Mouse (Mus musculus): ENCODE measurements around the gene Creb3l4. TPM values are rescaled to one million over a fixed set of nuclear protein-coding genes. Genes with fewer than 3 reads are reported as not detected.

The Creb3l4 gene
- polyA plus RNA-seq, 1 experiment from 2014 or later, result 2.2 TPM

DNA sequence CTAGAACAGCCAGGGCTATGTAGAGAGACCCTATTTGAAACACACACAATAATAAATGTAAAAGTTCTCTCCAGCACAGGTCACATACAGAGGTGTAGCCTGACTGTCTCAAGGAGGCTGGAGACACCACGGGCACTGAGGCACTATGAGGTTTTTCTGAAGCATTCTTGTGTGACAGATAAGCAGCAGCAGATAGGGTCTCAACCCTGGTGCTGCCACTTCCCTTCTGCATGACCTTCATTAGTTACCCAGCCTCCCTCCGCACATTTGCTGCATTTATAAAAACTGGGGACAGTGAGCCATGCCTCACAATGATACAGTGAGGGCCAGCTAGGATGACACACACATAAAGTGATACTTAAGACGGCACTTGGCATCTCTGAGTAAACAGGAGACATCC, 20.4 kb downstream of the Creb3l4 start:
- H3K4me2 ChIP-seq (ENCODE audit: low read depth, low read length), result no peak overlapping the region
- no peak overlapping the region for H3K27ac ChIP-seq (ENCODE audit: low read length)
- H3K27me3 ChIP-seq (ENCODE audit: control insufficient read depth, insufficient read depth, low read length), result no peaks in the 10 kb centered on the region
- WGBS, result 51% methylated on average over 3 of the region's 3 CpGs
- H3K36me3 ChIP-seq (ENCODE audit: control insufficient read depth, insufficient read depth), result peaks cover 14% of the 10 kb centered on the region
- no peak overlapping the region for H3K9ac ChIP-seq (ENCODE audit: low read length)
- H3K9me3 ChIP-seq (replicated peaks; ENCODE audit: control insufficient read depth, low read length), result no peaks in the 10 kb centered on the region
- H3K4me3 ChIP-seq (ENCODE audit: low read length), result no peak overlapping the region
- H3K4me1 ChIP-seq (ENCODE audit: control insufficient read depth, insufficient read depth, low read length), result peaks cover 5% of the 10 kb centered on the region; the same call in 1 of the 2 replicates
- ATAC-seq (replicated peaks; ENCODE audit: extremely low read depth, insufficient read depth, low FRiP score), result no peak

DNA sequence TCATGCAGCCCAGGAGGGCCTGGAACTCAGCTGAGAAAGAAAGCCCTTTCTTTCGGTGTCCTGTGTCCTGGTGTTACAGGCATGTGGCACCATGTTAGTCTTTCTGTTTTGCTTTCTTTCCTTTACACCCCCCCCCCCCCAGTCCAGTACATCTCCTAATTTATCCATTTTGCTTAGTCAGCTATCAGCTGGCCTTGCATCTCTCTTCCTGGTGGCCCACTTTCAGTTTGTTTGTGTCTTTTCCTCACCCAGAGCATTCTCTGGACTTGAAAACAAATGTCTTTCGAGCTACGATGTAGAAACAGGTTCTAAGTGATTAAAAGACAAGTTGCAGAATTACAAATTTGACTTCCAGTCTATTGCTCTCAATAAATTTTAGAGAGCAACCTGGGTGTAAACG, 20.9 kb downstream of the Creb3l4 start:
- no peak overlapping the region for H3K4me2 ChIP-seq (ENCODE audit: low read depth, low read length)
- no peak overlapping the region for H3K4me3 ChIP-seq (ENCODE audit: low read length)
- no peak for ATAC-seq (replicated peaks; ENCODE audit: extremely low read depth, insufficient read depth, low FRiP score)
- H3K4me1 ChIP-seq (ENCODE audit: control insufficient read depth, insufficient read depth, low read length), result peaks cover 5% of the 10 kb centered on the region; the same call in 1 of the 2 replicates
- no peaks in the 10 kb centered on the region for H3K9me3 ChIP-seq (replicated peaks; ENCODE audit: control insufficient read depth, low read length)
- no peak overlapping the region for H3K27ac ChIP-seq (ENCODE audit: low read length)
- no peaks in the 10 kb centered on the region for H3K27me3 ChIP-seq (ENCODE audit: control insufficient read depth, insufficient read depth, low read length)
- no peak overlapping the region for H3K9ac ChIP-seq (ENCODE audit: low read length)
- WGBS, result 84% methylated on average over 4 of the region's 4 CpGs
- peaks cover 14% of the 10 kb centered on the region for H3K36me3 ChIP-seq (ENCODE audit: control insufficient read depth, insufficient read depth)

DNA sequence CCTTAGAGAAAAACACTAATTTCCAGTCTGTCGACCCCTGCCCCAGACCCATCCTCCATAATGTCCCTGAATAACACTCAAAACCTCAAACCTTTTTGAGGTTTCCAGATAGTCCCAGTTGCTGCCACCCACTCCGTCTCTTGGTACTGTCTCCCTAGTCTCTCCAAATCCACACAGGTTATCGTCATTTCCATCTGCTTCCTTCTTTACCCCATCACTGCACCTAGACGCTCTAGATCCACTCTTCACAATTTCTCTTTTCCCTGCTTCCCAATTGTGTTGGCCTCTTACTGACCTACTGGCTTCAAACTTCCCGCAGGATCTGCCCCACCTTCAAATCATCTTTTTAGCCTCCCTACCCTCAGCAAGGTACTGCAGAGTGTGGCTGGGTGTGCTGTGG, 22.2 kb downstream of the Creb3l4 start:
- no peaks in the 10 kb centered on the region for H3K9me3 ChIP-seq (replicated peaks; ENCODE audit: control insufficient read depth, low read length)
- H3K36me3 ChIP-seq (ENCODE audit: control insufficient read depth, insufficient read depth), result peaks cover 14% of the 10 kb centered on the region
- WGBS, result 15% methylated on average over 5 of the region's 5 CpGs
- peak overlapping the region; percentile 78 for H3K4me2 ChIP-seq (ENCODE audit: low read depth, low read length)
- H3K27ac ChIP-seq (ENCODE audit: low read length), result no peak overlapping the region; the same call in 1 of the 2 replicates
- H3K27me3 ChIP-seq (ENCODE audit: control insufficient read depth, insufficient read depth, low read length), result no peaks in the 10 kb centered on the region
- H3K9ac ChIP-seq (ENCODE audit: low read length), result peak overlapping the region; percentile 80
- H3K4me3 ChIP-seq (ENCODE audit: low read length), result peak overlapping the region; percentile 64
- peaks cover 5% of the 10 kb centered on the region; the same call in 1 of the 2 replicates for H3K4me1 ChIP-seq (ENCODE audit: control insufficient read depth, insufficient read depth, low read length)
- ATAC-seq (replicated peaks; ENCODE audit: extremely low read depth, insufficient read depth, low FRiP score), result no peak

DNA sequence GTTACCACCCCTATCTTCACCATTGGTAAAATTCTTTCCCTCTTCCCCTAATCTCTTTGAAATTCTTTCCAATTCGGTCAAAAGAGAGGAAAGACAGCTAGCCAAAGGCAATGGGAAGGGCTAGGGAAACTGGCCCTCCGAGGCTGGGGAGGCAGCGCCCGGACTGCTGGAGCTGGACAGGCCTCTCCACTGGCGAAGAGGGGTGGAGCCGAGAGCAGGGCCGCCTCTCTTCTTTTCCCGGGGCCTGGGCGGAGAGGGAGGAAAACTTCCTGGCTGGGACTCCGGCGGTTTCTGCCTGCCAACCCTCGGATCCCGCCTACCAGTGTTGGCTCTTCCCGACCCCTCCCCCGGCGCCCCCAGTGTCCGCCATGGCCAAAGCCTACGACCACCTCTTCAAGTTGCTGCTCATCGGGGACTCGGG, 22.8 kb downstream of the Creb3l4 start:
- peaks cover 5% of the 10 kb centered on the region; the same call in 1 of the 2 replicates for H3K4me1 ChIP-seq (ENCODE audit: control insufficient read depth, insufficient read depth, low read length)
- no peaks in the 10 kb centered on the region for H3K27me3 ChIP-seq (ENCODE audit: control insufficient read depth, insufficient read depth, low read length)
- H3K4me3 ChIP-seq (ENCODE audit: low read length), result peak overlapping the region; percentile 64
- peak; percentile 86 for ATAC-seq (replicated peaks; ENCODE audit: extremely low read depth, insufficient read depth, low FRiP score)
- H3K9ac ChIP-seq (ENCODE audit: low read length), result peak overlapping the region; percentile 80
- 0% methylated on average over 15 of the region's 20 CpGs for WGBS
- H3K27ac ChIP-seq (ENCODE audit: low read length), result peak overlapping the region; percentile 85
- peak overlapping the region; percentile 78 for H3K4me2 ChIP-seq (ENCODE audit: low read depth, low read length)
- H3K9me3 ChIP-seq (replicated peaks; ENCODE audit: control insufficient read depth, low read length), result no peaks in the 10 kb centered on the region
- peaks cover 10% of the 10 kb centered on the region for H3K36me3 ChIP-seq (ENCODE audit: control insufficient read depth, insufficient read depth)

DNA sequence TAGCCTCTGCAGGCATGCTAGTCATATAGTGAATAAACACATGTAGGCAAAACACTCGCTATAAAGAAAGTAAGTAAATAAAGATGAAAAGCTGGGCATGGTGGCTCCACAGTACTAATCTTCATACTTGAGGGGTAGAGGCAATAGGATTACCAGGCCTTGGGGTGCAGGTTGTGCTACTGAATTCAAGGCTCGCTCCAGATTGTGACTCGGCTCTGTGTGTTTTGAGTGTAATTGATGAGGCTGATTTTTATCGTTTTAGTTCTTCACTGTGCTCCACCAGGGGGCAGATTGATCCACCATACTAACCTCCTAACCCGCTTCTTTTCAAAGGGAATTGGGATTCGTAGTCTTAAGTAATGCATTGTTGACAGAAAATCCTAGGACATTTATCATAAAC, 23.2 kb downstream of the Creb3l4 start:
- Histone ChIP-seq H3K27ac (ENCODE audit: low read length) (peak overlapping the region; percentile 85), H3K4me3 (ENCODE audit: low read length) (peak overlapping the region; percentile 64), H3K9ac (ENCODE audit: low read length) (peak overlapping the region; percentile 80), H3K4me2 (ENCODE audit: low read depth, low read length) (peak overlapping the region; percentile 78), H3K36me3 (ENCODE audit: control insufficient read depth, insufficient read depth) (peaks cover 8% of the 10 kb centered on the region; the same call in 1 of the 2 replicates), H3K4me1 (ENCODE audit: control insufficient read depth, insufficient read depth, low read length) (peaks cover 5% of the 10 kb centered on the region; the same call in 1 of the 2 replicates), H3K27me3 (ENCODE audit: control insufficient read depth, insufficient read depth, low read length) (no peaks in the 10 kb centered on the region), H3K9me3 (replicated peaks; ENCODE audit: control insufficient read depth, low read length) (no peaks in the 10 kb centered on the region)
- peak; percentile 37; the same call in 1 of the 2 replicates for ATAC-seq (replicated peaks; ENCODE audit: extremely low read depth, insufficient read depth, low FRiP score)
- 14% methylated on average over 6 of the region's 6 CpGs for WGBS

DNA sequence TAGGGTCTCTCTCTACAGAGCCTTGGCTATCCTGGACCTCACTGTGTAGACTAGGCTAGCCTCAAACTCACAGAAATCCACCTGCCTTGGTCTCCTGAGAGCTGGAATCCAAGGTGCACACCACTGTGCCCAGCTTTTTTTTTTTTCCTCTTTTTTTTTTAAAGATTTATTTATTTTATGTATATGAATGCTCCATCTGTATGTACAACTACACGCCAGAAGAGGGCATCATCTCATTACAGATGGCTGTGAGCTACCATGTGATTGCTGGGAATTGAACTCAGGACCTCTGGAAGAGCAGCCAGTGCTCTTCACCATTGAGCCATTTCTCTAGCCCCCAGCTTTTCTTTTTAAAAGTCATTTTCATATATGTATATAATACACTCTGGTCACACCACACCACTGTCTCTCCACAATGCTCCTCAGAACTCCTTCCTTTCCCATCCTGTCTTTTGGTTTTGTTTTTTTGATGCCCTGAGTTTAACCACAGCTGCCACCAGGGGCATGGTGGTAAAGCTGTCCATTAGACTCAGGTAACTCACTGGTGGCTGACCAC, 27.4 kb downstream of the Creb3l4 start:
- Histone ChIP-seq H3K36me3 (ENCODE audit: control insufficient read depth, insufficient read depth) (peaks cover 9% of the 10 kb centered on the region), H3K4me2 (ENCODE audit: low read depth, low read length) (no peak overlapping the region), H3K27ac (ENCODE audit: low read length) (no peak overlapping the region), H3K27me3 (ENCODE audit: control insufficient read depth, insufficient read depth, low read length) (no peaks in the 10 kb centered on the region), H3K9ac (ENCODE audit: low read length) (no peak overlapping the region), H3K4me3 (ENCODE audit: low read length) (no peak overlapping the region), H3K9me3 (replicated peaks; ENCODE audit: control insufficient read depth, low read length) (no peaks in the 10 kb centered on the region), H3K4me1 (ENCODE audit: control insufficient read depth, insufficient read depth, low read length) (peaks cover 20% of the 10 kb centered on the region)
- ATAC-seq (replicated peaks; ENCODE audit: extremely low read depth, insufficient read depth, low FRiP score), result no peak
- 36% methylated on average over 1 of the region's 1 CpGs for WGBS

DNA sequence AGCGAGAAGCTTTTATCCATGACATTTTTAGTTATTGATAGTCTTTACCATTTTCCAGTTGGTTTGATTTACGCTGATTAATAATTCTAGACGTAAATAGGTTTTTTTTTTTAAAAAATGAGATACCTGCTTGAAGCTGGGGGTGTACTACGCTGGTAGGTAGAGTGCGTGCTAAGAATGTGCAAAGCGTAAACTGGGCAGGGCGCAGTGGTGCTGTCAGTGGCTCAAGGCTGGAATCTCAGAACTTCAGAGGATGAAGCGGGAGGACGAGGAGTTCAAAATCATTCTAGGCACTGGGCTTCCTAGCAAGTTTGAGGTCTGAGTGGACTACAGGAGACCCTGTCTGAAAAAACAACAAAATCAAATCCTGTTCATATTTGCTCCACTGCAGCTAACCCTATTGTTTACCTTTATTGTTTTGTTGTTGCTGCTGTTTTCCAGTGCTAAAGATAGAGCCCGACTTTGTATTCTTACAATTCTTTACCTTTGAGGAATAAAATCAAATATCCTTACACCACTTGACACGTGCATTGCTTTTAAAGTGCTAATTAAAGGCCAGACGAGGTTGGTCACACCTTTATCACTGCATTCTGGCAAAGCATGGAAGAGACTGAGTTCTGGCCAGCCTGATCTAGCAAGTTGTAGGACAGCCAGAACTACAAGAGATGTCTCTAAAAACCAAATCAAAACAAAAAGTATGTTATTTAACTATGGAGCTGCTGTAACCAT, 29.2 kb downstream of the Creb3l4 start:
- H3K9ac ChIP-seq (ENCODE audit: low read length), result peak overlapping the region; percentile 7; the same call in 1 of the 2 replicates
- H3K9me3 ChIP-seq (replicated peaks; ENCODE audit: control insufficient read depth, low read length), result no peaks in the 10 kb centered on the region
- H3K27ac ChIP-seq (ENCODE audit: low read length), result peak overlapping the region; percentile 28
- H3K4me2 ChIP-seq (ENCODE audit: low read depth, low read length), result peak overlapping the region; percentile 71
- H3K36me3 ChIP-seq (ENCODE audit: control insufficient read depth, insufficient read depth), result peaks cover 20% of the 10 kb centered on the region
- peak overlapping the region; percentile 79 for H3K4me3 ChIP-seq (ENCODE audit: low read length)
- no peaks in the 10 kb centered on the region for H3K27me3 ChIP-seq (ENCODE audit: control insufficient read depth, insufficient read depth, low read length)
- 14% methylated on average over 12 of the region's 12 CpGs for WGBS
- H3K4me1 ChIP-seq (ENCODE audit: control insufficient read depth, insufficient read depth, low read length), result peaks cover 20% of the 10 kb centered on the region
- 0 out of 2 replicates have a peak, but pooled peaks have one; percentile 38 for ATAC-seq (replicated peaks; ENCODE audit: extremely low read depth, insufficient read depth, low FRiP score)

DNA sequence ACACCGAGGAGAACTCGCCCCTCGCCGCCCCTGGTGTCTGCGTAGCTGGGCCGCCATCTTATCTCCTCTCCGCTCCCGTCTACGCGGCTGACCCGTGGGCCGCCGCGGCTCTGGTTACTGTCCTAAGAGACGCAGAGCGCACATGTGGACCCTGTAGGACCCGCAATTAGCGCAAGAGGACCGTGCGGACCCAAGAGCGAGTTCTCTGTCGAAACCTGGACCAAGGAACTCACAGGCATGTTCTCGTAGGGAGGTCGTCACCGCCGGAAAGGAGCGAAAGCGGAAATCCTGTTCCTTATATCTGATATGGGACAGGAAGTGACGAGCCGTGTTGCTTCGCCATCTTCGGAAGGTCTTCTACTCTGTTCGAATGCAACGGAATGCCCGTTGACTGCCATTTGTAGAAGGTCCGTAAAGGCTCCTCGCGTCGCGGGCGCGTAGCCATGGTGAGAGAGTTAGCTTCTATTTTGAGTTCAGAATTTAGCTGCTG, 29.9 kb downstream of the Creb3l4 start, which contains the start of the genes Rps27 and Rab13:
TSS of gene Rps27 (minus strand) at position 275 of the 490 bp plus-strand sequence.
TSS of gene Rab13 (plus strand) at position 319 of the 490 bp plus-strand sequence.
- peak within 1 kb of the TSS; percentile 79 for H3K4me3 ChIP-seq (ENCODE audit: low read length)
- peaks cover 22% of the 10 kb centered on the region for H3K36me3 ChIP-seq (ENCODE audit: control insufficient read depth, insufficient read depth)
- peak within 1 kb of the TSS; percentile 76 for H3K4me2 ChIP-seq (ENCODE audit: low read depth, low read length)
- no peaks in the 10 kb centered on the region for H3K27me3 ChIP-seq (ENCODE audit: control insufficient read depth, insufficient read depth, low read length)
- no peaks in the 10 kb centered on the region for H3K9me3 ChIP-seq (replicated peaks; ENCODE audit: control insufficient read depth, low read length)
- H3K9ac ChIP-seq (ENCODE audit: low read length), result peak within 1 kb of the TSS; percentile 87
- H3K4me1 ChIP-seq (ENCODE audit: control insufficient read depth, insufficient read depth, low read length), result peaks cover 27% of the 10 kb centered on the region
- ATAC-seq (replicated peaks; ENCODE audit: extremely low read depth, insufficient read depth, low FRiP score), result peak; percentile 95
- H3K27ac ChIP-seq (ENCODE audit: low read length), result peak within 1 kb of the TSS; percentile 86
- under 1% methylated on average over 42 of the region's 42 CpGs for WGBS

DNA sequence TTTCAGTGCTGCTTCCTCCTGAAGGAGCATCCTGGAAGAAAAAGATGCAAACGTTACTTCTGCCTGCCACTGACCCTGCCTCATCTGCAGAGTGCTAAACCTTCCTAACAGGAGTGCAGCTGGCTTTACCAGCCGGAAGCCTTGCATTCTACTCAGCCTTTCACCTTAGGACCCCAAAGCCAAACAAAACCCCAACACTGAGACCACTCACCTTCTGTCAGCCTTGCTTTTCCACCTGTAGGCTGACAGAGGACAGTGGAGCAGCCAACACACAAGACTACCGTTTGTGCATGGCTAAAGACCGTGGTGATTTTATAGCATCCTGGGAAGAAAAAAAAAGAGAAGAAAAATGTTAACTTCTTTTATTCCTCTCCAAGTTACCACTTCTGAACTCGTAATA, 30.6 kb downstream of the Creb3l4 start:
- ATAC-seq (replicated peaks; ENCODE audit: extremely low read depth, insufficient read depth, low FRiP score), result no peak
- peak overlapping the region; percentile 87 for H3K9ac ChIP-seq (ENCODE audit: low read length)
- peaks cover 26% of the 10 kb centered on the region for H3K36me3 ChIP-seq (ENCODE audit: control insufficient read depth, insufficient read depth)
- no peaks in the 10 kb centered on the region for H3K27me3 ChIP-seq (ENCODE audit: control insufficient read depth, insufficient read depth, low read length)
- H3K27ac ChIP-seq (ENCODE audit: low read length), result no peak overlapping the region
- peak overlapping the region; percentile 79 for H3K4me3 ChIP-seq (ENCODE audit: low read length)
- peak overlapping the region; percentile 76 for H3K4me2 ChIP-seq (ENCODE audit: low read depth, low read length)
- H3K4me1 ChIP-seq (ENCODE audit: control insufficient read depth, insufficient read depth, low read length), result peaks cover 27% of the 10 kb centered on the region
- no peaks in the 10 kb centered on the region for H3K9me3 ChIP-seq (replicated peaks; ENCODE audit: control insufficient read depth, low read length)
- WGBS, result 10% methylated on average over 5 of the region's 5 CpGs

All from heart, embryonic 16.5 days (tissue).